Mouse (Mus musculus) cortical plate, adult 2 months (tissue): ENCODE results near the gene Clec4n.

Experiments
- CTCF ChIP-seq: fragments of 200-500 bp; IDR thresholded peaks from 2 replicates; pipeline ENCODE4 v1.5.1; 2011; ENCODE audit warnings: mild to moderate bottlenecking, control low read depth, low read length; ENCODE audit not compliant: insufficient read depth; ENCODE audit errors: extremely low read depth
- POLR2A ChIP-seq: fragments of 200-500 bp; IDR thresholded peaks from 2 replicates; pipeline ENCODE4 v1.6.1; 2011; ENCODE audit warnings: mild to moderate bottlenecking, low read length, control low read depth; ENCODE audit not compliant: insufficient read depth; ENCODE audit errors: extremely low read depth

- TF ChIP-seq POLR2A (no peak), CTCF (no peak)
Observed at GRCm38 (mm10) chr6:123289753-123290152, 60.1 kb downstream of the Clec4n start, which contains the start of gene Clec4e.
